Mouse (Mus musculus) spleen, postnatal 36 days (tissue): ENCODE data around the gene Dnajc1.

Experiments
- DNase-seq, 2 experiments: peaks; one replicate each; pipeline ENCODE4 v3.0.0; 2022; ENCODE audit warnings: low spot score in 2 of 2, mixed read lengths in 1 of 2

The Dnajc1 gene

DNA sequence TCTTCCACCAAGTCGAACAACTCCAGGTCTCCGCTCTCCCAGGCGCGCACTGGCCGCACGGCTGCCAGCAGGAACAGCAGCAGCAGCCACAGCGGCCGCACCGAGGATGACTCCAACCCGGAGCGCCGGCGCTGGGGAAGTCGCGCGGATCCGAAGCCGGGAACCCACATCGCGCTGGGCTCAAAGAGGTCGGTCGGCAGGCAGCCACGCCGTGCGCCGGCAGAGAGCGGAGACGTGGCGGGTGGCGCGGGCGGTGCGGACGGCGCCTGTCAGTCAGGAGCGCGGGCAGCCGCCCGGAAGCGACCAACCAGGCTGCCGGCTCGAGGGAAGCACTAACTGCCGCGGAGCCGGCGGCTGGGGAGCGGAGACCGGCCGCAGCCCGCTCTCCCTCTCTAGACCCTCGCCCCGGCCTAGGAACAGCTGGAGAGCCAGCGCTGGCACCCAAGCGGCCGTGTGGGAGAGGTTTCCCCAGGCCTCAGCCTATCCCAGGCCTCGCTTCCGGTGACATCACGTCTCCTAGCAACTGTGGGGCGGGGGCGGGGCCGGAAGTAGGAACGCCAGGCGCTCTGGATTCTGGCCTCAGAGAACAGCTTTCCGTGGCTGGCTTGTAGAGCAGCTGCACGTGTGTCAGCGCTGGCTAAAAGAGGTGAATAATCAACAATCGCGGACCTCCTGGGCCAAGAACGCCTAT is at the start of gene Dnajc1:
Dnajc1 (minus strand) TSS at position 500 of the 691 bp plus-strand sequence.
- DNase-seq = peak; percentile 74 to 80

DNA sequence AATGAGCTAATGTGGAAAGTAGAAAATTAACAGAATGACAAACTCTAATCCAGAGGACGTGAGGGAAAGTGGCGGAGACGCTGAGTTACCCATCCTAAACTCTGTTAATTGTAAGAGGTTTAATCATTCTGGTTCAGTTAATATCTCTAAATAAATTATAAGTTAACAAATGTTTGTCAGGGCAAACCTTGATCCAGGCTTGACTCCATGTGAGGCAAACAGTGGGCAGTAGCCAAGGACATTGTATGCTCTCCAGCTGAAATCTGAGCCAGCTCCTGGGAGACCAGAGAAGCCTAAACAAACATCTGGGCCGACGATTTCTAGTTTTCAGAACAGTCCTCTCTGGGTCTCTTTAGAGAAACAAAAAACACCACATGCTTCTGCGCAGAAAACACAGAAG is 49.2 kb upstream of the Dnajc1 start:
- DNase-seq = no peak

DNA sequence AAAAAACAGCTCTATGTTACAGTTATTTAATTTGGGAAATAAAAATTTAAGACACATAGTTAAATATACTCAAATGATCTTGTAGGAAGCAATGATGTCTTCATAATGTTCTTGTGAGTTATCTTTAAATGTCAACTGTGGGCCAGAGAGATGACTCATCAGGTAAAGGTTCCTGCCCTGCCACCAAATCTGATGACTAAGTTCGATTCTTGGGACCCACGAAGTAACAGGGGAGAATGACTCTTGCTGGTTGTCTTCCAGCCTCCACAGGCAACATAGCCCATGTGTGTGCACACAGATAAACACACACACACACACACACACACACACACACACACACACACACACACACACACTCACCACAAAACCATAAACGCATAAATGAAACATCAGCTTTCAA is 22.6 kb upstream of the Dnajc1 start:
- DNase-seq = no peak

DNA sequence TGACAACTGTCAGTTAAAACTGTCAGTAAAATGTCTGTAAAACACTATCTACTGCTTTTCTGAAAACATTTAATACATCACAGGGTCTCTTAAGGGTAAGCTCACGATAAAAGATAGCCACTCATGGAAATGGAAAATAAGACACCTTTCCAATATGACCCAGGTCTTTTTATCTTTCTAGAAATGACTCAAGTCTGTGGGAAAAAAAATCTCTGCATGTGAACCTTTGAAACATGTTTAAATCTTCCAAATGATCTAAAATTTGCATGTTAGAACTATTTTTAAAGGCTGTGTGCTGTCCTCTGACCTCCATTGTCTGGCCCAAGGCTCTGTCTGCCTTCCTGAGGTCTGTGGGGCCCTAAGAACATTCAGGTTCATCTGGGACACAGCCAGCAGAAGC is 11.0 kb upstream of the Dnajc1 start:
- no peak for DNase-seq

DNA sequence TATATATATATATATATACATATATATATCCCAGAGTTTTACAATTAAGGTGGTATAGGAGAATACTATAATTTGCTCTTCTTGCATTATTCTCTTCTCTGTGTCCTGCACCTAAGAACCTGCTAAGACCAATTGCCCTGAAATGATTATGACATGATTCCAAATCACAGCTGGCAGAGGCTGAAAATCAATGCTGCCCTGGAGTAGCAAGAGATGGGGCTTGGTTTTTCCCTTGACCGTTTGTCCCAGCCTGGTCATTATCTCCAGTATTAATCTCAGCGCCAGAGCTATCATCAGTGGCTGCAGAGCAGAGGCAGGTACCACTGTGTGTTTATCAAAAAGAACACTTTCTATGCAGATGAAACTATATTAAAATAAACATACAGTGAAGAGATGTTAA is 9.1 kb upstream of the Dnajc1 start:
- no peak for DNase-seq

DNA sequence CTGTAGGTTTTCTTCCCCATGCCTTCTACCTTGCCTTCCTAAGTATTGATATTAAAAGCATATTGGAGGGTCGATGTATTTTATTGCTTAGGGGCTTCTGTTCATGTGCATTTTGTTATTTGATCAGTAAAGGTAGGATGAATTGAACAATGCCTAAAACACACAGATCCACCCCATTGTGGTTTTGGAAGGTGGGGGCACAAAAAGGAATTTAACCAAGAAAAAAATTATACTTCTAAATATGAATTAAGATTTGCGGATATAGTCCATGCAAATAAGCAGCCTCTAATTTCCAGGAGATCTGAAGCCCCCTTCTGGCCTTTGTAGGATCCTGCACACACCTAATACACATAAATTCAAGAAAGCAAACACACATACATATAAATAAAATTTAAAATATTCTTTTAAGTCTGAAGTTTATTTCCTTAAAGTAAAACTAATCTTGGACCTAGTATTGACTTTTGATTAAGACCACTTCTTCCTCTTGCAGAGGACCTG is 441 bp upstream of the Dnajc1 start:
- no peak for DNase-seq

DNA sequence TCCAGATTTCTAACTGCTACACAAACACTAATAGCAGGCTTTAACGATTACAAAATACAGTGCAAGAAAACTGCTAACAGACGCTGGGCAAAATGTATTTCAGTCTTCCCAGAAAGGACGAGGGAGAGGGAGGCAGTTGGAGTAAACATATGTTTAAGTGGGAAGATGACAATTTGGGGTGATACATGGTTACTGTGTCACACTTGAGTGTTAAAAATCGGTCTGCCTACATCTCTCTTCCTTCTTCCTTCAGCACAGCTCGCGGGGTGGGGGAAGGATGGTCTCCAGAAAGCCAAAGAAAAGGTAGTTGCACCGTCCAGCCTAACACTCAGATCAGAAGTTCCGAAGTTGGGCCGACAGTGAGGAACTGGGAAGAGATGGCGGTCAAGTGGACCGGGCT is 769 bp downstream of the Dnajc1 start:
- no peak for DNase-seq

DNA sequence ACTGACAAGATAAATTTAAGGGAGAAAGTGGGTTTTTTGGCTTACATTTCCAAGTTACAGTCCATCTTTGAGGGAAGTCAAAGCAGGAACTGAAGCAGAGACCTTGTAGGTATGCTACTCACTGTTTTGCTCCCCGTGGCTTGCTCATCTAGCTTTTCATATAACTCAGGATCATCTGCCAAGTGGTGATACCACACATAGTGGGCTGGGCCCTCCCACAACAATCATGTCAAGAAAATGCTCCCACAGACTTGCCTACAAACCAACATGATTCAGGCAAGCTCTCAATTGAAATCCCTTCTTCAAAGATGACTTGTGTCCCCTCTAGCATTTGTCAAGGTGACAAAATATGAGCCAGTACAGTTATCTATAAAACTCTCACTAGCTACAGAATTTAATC is 3.0 kb downstream of the Dnajc1 start:
- DNase-seq = no peak

DNA sequence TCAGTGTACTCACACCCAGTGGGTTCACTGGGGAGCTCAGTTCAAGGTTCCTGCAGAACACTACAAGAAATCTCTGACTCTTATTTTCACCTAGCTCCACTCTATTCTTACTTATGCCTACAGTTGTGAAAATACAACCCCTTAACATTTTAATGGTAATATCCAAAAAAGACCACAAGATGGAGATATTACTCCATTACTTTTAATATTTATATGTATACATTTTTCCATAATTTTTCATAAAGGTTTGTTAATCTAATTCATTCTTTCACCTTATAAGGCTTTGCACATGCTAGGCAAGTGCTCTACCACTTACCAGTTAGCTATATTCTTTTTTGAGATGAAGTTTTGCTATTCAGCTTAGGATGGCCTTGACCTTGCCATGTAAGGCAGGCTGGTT is 11.0 kb downstream of the Dnajc1 start:
- DNase-seq = no peak

DNA sequence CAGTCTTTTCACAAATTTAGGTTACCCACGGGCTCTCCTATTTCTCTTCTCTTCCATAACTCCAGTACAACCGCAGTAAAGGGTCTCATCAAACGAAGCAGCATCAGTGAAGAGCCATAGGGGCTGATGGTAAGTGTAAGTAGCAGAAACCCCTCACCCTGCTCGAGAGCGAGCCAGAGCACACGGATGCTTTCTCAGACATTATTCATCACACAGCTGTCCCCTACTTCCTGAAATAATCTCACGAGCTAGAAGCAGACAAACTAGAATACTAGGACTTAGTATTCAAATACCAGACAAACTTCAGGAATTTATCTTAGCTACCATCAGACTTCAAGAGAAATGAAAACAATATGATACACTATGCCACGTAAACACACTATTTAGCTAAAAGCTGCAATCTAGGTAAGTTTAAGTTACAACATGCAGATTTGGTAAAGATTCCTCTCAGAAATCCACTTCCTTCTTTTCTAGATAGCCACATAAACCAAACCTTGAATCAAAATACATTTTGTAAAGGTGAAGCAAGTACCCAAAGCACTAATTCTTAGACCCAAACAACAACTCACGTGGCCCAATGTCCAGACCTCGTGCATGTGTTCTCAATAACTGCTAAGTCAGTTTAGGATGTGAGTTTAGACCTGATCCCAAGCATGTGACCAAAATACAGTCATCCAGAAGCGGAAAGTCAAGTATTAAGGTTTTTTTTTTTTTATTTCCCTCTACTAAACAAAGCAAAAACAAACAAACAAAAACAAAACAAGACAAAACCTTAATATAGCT is 20.0 kb downstream of the Dnajc1 start:
- no peak for DNase-seq

DNA sequence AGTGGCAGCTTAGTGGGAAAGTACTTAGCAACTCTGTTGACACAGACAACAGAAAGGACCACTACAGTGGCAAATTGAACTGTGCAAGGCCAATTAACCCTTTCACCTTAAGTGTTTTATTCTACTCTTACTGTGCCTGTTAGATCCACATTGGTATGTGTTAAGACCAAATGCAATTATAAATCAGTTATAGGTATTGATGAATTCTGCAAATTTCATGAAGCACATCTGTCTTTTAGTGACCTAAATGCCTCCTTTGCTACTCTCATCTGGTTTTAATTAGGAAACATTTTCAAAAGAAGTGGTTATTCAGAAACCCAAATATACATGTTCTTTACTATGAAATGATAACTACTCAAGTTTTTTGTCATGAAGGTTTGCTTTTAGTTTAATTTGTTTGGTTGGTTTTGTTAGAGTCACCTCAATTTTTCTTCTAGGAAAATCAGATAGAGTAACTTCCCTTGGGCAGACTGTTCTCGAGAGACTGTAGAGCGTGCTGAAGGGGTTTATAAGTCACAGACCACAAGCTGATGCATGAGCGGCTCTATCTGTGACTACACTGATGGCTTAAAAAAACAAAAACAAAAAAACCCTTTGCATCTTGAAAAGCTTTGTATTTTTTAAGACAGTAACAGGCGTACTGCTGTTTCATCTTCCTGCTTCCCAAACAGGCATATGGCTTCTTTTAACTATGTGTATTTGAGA is 21.7 kb downstream of the Dnajc1 start:
- DNase-seq = no peak

DNA sequence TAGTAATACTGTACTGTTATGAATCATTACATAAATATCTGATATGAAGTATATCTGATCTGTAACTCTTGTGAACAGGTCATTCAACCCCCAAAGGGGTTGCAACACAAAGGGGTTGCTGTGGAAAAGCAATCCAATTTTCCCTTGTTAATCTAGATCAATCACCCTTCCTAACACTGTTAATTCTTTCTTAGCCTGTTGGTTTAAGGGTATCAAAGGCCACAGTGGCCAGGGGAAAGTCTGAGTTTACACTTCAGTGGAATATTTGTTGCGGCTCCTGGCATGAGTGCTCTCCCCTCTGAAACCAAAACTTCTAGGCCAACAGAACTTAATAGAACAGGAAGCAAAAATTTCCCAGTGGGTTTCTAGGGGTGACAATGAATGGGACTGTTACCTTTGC is 28.2 kb downstream of the Dnajc1 start:
- DNase-seq = no peak

DNA sequence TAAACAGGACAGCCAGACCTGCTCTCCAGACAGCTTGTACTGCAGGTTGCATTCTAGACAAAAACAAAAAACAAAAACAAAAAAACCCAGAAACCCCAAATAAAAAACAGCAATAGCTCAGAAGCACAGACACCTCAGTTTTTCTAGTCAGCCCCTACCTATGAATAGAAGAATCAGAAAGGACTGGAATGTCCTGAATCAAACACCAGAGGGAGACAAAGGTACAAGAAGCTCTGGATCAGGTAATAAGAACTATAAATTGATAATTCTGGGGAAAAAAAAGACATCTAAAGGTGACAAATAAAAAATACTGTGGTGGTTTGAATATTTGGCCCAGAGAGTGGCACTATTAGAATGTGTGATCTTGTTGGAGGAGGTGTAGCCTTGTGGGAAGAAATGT is 37.3 kb downstream of the Dnajc1 start:
- no peak for DNase-seq

DNA sequence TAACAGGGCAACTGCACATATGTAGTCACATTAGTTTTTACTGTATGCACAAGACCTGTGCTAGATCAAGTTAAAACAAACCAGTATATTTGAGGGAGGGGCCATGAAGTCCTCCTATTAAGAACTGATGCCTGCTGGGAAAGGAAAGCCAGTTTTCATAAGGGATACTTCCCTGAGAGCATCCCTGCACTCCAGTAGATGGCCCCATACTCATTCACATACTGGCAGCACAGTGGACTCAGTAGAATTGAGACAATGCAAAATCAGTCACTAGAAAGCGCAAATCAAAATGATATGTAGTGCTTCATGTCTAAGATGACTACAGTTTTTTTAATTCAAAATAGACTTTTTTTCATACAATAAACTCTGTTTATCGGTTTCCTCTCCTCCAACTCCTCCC is 40.0 kb downstream of the Dnajc1 start:
- no peak for DNase-seq

DNA sequence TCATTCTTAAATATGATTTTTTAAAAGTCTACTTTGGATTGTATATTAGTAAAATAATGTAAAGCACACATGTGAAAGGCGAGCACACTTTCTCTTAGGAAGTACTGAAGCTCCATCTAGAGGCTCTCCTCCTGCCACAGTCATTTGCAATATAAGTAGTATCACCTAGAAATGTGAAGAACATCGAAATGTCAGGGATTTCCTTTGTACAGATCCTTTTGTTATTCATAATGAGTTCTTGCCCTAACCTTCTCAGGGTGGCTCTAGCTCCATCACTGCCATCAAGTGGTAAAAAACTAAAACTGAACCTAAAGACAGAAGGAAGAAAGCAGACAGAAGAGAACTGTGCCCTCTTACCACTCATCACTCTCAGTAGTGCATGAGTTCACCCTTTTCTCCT is 49.2 kb downstream of the Dnajc1 start:
- DNase-seq = no peak

DNA sequence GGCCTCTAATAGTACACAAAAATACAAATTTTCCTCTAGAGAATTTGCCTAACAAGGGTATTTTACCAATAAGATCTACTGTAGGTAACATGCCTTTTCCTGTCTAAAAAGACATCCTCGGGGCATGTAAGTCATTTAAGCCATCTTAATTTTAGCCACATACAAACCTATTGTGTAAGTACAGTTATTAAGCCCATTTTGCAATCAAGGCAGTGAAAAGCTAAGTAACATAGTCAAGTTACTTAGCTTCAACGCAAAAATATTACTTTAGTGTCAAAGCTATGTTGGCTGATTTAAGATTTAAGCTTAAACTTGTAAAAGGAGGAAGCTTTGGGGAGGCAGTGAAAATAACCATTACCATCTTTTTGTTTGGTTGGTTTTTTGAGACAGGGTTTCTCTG is 74.0 kb downstream of the Dnajc1 start:
- no peak for DNase-seq

DNA sequence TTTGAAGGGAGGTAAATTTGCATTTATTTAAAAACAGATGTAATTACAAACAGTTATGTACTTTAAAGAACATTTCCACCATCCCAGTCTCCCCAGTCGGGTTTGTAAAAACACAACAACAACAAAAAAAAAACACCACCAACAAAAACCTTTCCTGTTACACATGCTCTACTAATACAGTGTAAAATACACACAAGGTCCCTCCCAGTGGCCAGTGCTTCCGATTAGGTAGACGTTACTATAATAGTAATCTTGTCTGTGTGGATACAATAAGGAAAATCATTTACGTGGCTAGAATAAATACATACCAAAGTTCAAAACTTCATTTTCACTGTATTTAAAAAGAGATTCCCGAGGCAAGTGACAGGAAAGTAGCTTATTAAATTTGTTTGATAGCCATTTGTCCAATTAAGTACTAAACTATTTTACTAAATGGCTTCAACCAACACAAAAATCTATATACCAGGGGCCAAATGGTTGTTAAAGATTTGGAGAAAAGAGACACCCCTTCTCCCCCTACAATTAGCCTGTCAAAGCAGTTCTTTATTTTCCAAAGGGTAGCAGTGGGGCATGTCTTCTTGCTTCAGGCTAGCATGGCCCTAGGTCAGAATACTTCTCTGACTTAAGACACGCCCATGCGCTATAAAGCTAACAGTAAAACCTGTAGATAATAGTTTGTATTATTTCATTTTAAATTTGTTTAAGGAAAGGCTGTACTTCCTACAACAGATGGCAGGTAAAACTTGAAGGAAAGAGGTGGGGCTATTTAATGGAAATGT is 74.9 kb downstream of the Dnajc1 start:
- DNase-seq = no peak

DNA sequence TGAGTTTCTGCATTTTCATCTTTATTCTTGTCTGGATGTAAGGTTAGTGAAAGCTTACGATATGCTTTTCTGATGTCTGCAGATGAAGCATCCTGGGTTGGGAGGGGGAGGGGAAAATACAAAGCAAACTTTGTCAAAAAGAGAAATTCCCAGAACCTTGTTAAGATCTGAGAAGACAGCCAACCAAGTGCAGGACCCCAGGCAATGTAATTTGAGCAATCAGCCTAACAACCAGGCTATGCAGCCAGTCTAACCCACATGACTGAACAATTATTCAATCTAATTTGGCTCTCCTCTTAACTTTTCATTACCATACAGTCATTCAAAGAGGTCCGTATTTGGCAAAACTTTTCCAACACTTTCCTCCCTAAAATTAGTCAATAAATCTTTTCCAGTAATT is 75.7 kb downstream of the Dnajc1 start:
- DNase-seq = no peak

DNA sequence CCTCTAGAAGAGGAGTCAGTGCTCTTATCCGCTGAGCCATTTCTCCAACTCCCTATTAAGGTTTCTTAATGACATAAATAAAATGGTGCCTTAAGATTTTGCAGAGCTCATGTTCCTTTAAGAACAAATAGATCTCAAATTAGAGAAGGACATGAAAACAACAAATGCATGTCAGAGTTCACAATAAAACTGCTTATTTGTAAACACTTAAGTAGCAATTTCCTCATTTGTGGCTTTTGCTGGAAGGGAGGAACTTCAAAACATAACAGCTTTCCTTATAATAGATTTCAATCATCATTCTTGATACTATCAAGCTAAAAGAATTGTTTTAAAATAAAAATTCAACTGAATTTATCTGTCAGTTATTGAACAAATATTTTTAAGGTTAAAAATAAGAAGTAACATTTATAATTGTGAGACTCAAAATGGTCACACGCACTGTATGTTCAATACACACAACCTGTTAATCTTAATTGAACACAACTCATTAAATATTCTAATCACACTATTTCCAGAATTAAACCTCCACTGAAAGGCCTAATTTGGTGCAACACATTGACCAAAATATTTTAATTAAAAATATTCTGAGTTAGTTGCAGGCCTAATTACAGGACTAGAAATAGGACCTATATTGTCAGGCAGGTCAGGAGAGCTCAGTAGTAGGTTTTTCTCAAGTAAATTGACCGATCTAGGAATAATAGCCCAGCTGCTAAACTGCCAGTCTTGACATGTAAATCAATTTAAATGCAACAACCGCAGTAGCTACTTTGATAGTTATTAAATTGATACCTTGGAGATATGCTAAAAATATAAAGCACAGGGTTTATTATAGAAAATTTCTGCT is 82.1 kb downstream of the Dnajc1 start:
- no peak for DNase-seq

DNA sequence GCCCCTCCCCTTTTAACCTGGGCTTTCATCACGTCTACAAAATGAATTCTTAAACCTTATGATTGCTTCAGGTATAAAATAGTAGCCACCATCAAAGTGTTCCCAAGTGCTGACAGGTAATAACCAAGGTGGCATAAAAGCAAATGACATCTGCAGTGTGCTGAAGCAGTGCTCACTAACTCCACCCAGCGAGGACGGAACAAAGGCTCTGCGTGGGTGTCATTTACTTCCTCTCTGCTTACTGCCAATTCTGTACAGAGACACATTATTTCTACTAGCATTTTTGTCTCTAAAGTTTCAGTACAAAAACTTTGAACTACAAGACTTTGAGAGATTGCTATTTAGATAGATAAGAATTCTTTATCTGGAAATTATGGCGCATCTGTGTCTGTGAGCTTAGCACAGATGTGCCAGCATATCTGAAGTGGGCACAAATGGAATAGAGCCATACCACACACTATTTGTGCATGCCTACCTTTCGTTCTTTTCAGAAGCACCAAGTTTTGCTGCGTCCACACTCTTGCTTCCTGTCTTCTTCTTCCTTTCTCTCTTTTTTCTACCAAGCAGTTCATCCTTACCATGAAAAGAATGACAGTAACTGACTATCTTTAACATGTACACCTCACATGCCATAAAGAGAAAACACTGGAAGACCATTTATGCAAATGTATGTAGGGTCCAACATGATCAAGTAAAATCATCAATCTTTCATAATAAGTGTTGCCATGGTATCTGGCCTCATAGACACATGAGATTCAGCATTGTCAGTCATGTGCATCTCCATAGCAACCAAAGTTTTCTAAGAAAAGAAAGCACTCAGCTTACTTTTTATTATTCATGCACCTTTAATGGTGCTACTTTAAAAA is 85.0 kb downstream of the Dnajc1 start:
- peak; percentile 35 to 37 for DNase-seq
